Mouse (Mus musculus): Measurements from ENCODE around the gene Itgb6. TPM values are rescaled to one million over a fixed set of nuclear protein-coding genes. Genes with fewer than 3 reads are reported as not detected.

Itgb6 gene
- total RNA-seq, 2 experiments from 2014 or later: 20.3 to 21.7 TPM

DNA sequence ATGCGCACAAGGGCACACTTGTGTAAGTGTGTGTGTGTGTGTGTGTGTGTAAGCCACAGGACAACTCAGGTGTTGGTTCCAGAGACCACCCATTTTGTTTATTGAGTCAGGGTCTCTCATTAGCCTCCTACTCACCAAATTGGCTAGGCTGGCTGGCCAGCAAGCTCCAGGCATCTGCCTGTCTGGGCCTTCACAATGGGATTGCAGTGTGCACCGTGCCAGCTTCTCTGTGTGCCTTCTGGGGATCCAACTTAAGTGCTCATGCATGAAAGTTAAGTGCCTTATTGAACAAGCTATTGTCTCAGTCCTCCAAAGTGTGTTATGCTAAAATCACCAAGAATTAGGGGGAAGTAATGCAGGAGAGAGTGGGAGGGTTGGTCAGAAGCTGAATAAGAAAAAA is 92.1 kb downstream of the Itgb6 start:
- intact Hi-C loops (cut with DNase I): no loop called here

DNA sequence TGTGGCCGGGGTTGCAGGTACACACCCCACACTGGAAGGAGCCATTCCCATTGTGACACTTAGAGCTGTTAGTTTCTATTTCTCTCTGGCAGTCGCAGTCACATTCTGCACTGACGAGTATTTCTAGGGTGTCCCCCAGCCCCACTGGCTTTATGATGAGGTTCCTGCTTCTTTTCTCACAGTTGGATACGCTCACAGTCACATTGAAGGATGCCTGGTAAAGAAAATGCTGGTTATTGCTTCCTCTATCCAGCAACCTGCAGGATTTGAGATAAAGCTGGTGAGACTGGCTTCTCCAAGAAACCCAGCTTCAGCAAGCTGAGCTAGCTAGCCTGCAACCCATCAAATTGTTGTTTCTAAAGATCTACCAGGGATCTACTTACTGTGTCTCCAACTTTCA is 94.5 kb downstream of the Itgb6 start:
- DNase-seq: no peak
- intact Hi-C loops (cut with DNase I): no loop called here

More for the DNA sequence above, 92.1 kb downstream of the Itgb6 start:
- no peak for DNase-seq

DNA sequence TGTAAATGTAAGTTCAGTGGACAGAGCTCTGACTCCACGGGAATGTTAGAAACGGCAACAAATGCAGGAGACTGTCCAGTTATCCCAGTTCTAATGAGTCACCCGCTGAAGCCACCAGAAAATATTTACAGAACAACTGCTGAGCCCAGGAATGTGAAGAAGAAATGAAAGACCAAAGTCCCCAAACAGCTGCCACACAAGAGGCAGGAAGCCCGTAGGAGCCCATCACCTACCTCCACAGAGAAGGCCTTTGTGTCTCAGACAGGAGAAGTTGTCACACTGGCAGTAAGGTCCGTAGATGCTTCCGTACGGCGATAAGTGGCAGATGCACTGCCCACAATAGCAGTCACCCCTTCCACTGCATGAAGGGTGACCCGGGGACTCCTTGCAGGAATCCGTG is 94.9 kb downstream of the Itgb6 start:
- intact Hi-C loops (cut with DNase I): no loop called here
- no peak for DNase-seq

DNA sequence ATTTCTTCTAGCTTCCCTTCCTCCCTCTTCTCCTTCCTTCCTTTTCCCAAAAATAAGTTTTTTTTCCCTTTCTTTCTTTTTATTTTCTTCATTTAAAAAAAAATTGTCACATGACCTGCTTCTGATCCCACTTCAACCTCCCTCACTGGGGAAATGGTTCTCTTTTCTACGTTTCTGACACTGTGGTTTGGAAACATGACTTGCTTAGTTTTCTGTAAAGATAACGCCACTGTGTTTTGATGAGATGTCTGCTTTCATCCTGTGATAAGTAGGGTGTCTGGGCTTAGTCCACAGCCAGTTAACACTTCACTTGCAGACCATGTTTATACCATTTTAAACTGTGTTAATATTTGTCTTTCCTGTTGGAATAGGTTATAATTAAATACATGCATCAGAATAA is 96.7 kb downstream of the Itgb6 start:
- intact Hi-C loops (cut with DNase I): no loop called here
- DNase-seq: no peak

DNA sequence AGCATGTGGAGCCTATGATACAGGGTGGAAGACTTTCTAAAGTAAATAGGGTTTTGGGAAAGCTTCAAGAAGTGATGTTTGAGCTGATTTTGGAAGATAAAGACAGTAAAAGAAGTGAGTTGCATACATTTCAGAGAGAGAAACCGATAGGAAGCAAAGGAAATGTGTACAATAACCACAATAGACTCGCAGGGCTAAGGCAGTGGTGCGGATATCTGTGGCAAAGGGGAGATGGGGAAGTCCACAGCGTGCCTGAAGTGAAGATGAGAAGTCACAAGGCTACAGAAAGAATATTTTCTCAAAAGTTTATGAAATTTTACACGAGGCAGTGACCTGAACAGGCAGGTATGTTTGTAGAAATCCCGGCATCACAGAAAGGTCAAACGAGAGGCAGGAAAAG is 100.3 kb downstream of the Itgb6 start:
- intact Hi-C loops (cut with DNase I): no loop called here
- no peak for DNase-seq

DNA sequence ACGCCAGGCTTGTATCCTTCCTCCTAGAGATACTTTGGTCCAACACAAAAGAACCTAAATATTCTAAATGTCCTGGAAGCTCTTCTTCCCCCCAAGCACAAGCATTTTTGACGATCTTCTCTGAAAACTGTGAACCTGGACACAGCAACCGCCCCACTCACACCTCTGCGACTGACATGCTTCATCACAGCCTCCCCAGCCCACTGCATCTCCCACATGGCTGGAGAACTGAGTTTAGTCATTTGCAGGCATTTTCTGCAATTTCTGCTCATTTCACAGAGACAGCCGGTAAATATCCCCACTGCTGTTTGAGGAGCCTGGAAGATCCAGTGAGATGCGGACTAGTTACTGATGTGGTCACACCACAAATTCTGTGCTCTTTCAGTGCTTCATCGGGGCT is 107.7 kb downstream of the Itgb6 start:
- no peak for DNase-seq
- intact Hi-C loops (cut with DNase I): loop anchor here (10.0 kb wide), 1 partner anchor 840 kb away; no protein-coding TSS in a partner anchor

- DNase-seq: no peak
- intact Hi-C loops (cut with DNase I): loop anchor here (10.0 kb wide), 1 partner anchor 841 kb away; no protein-coding TSS in a partner anchor
Observed at GRCm38 (mm10) chr2:60613857-60614228, 108.6 kb downstream of the Itgb6 start.

DNA sequence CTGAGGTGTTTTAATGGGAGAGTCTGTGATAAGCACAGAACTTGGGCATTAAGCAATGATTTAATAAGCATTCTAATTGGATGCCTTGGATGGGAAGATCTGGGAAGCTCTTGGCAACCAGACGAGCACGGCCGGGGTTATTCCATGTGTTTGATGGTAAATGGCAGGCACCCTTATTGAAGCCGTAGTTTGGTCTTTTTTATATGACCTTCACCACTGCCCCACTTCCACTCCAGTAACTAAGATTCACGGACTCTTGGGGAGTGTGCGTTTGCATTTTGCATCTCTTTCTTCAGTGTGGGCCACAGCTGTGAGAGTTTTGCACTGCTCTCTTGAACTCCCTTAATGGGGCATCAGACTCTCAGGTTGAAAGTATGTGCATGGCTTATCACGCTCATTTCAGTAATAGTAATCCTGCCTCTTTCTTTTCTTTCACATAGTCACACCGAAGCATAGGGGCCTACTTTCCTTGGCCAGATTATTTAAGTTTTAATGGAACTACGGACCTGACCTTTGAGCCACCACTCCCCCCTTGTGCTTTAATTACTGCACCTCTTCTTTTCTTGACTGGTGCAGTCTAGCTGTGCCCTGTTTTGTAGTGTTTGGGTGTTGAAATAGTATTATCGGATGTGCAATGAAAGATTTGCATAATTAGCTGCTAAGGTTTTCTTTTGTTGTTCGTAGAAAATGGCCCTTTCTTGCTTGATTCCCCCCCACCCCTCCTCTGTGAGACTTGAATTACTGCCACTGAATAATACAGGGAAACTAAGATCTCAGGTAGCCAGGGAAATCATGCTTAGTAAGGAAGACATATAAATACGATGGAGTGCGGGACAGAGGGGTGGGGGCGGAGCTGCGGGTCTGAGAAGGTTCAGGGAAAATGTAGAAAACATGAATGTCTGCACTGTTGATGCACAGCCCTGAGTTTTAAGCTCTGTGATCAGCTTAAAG is 109.3 kb downstream of the Itgb6 start:
- intact Hi-C loops (cut with DNase I): loop anchor here (10.0 kb wide), 1 partner anchor 842 kb away; no protein-coding TSS in a partner anchor
- no peak for DNase-seq

GRCm38 (mm10) chr2:60611622-60612021 is 110.8 kb downstream of the Itgb6 start:
- DNase-seq: no peak
- intact Hi-C loops (cut with DNase I): loop anchor here (10.0 kb wide), 1 partner anchor 843 kb away; no protein-coding TSS in a partner anchor

DNA sequence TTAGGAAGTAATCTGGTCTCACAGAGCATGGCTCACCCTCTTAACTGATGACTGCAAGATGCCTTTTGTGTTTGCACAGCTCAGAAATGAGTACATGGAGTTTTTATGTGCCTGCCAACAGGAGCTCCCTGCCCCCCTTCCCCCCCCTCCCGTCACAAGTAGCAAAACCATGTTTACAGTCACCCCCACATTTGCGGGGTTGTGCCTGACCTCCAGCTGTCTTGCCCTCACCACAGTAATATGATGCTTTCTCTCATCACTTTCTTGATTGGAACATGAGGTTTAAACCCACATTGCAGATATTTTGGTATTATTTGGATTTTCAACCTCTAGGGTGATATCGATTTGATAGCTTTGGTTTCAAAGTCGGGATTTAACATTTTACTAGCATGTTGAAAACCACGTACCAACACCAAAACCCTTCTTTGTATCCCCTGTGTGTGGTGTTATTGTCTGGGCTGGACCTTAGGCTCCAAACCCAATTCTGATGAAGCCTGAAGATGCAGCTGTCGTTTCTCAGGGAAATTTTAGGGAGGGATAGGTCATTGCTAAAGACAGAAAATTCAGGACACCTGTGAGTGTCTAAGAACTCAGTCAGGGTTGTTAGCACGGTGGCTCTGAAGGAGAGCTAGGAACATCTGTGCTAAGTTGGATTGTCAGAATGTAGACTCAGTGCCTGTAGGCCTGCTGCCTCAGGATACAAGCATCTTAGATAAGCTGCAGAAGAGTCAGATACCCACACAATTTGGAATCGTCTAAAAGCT is 112.8 kb downstream of the Itgb6 start:
- intact Hi-C loops (cut with DNase I): loop anchor here (10.0 kb wide), 1 partner anchor 845 kb away; no protein-coding TSS in a partner anchor
- DNase-seq: no peak

DNA sequence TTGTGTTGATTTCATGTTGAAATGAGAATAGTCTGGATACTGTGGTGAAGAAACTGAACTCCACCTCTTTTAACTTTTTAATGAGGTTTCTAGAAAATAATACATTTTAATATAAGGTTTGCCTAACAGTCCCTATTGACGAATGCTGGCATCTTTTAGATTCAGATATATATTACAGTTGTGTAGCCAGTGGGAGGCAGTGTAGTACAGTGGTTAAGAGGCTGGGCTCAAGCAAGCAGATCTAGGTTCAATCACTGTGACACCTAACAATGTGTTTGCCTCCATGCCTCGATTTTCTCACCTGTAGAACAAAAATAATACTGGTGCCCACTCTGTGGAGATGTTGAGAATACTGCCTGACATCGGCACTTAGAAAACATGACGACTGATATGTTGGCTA is 114.5 kb downstream of the Itgb6 start:
- no peak for DNase-seq
- intact Hi-C loops (cut with DNase I): no loop called here

- intact Hi-C loops (cut with DNase I): no loop called here
- no peak for DNase-seq
Observed at GRCm38 (mm10) chr2:60601326-60601725, 121.1 kb downstream of the Itgb6 start.

DNA sequence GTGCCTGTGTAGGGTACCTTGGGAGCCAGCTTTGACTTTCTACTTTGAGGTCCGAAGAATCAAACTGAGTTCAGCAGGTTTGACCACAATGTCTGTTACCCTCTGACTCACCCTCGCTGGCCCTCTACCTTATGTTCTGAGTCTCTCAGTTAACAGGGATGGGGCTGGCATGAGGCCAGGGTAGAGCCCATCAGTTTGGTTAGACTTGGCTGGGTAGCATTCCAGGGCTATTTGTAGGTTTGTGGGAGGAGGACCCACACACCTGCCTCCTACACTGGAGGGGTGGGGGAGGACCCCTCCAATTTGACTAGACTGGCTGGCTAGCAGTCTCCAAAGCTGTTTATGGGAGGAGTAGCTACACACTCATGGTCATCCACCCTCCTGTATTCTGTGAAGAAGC is 121.6 kb downstream of the Itgb6 start:
- DNase-seq: no peak

DNA sequence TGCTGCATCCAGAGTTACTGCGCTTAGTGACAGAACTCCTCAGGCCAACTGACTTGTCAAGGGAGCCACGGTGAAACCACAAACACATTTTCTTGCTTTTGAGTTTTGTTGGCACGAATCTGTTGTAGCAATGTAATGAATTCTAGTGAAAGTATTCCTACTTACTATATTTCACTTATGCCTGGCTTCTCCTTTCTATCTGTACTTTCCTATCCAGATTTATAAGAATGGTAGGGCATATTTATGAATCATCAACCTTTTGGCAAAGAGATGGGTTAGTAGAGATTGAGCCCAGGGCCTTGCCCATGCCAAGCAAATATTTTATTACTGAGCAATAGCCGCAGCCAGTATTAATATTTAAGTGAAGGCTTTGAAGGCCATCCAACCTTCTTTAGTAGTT is 139.0 kb downstream of the Itgb6 start:
- intact Hi-C loops (cut with DNase I): no loop called here
- no peak for DNase-seq

More for the DNA sequence above, 121.6 kb downstream of the Itgb6 start:
- intact Hi-C loops (cut with DNase I): no loop called here

GRCm38 (mm10) chr2:60554561-60554960 is 167.9 kb downstream of the Itgb6 start:
- intact Hi-C loops (cut with DNase I): no loop called here
- no peak for DNase-seq

DNA sequence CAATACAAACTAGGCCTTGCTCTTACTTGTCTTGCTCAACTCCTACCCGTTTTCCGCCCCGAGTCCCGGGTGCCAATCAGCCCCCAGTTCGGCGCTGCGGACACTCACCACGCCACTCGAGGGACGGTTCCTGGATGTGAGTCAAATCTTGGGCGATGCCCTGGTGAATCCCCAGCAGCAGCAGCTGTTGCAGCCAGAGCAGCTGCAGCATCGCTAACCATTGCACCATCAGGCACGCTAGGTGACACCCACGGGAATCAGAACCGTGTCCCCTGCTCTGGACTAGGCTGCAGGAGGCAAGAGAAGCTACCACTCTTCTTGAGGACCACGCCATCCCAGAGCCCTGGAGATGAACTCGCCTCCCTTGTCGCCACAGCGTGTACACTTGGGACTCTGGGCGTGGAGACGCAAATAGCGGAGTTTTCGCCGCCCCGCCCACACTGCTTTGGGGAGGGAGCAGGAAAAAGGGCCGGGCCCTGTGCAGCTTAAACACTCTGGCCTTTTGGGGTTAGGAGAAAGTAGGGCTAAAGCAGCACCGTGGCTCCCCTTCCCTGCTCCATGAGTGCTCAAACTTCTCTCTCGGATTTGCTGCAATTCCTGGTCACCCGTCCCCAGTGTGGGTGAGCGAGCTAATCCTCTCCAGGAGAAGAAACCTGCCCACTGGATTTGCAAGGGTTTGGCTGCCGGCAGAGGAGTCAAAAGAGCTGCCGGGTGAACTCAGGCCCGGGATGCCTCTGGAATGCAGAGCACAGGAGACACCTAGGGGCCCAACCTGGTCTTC is 169.4 kb downstream of the Itgb6 start, which contains the start of gene Pla2r1:
Gene Pla2r1 (minus strand): TSS at position 407 of the 781 bp plus-strand sequence.
- peak; percentile 42 to 57 for DNase-seq
- intact Hi-C loops (cut with DNase I): no loop called here

GRCm38 (mm10) chr2:60552177-60552901 is 170.1 kb downstream of the Itgb6 start:
- intact Hi-C loops (cut with DNase I): no loop called here

DNA sequence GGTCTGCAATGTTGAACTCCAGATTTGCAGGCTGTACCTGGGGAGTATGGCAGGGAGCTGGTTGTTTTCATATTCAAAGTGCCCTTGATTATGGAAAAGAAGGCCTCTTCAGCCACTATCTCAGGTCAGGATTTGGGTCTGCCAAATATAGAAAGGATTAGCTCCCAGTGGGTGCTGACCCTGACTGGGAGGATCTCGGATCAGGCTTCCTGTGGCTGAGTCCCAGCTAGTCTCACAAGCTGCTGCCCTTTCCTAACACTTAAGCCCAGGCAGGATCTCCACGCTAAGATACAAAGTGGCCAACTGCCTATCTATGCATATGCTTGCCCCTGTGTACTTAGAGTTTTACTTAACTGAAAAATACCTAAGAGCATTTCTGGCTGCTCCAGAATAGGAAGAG is 170.8 kb downstream of the Itgb6 start:
- intact Hi-C loops (cut with DNase I): no loop called here
- no peak for DNase-seq

More at GRCm38 (mm10) chr2:60552177-60552901, 170.1 kb downstream of the Itgb6 start:
- DNase-seq: no peak

- intact Hi-C loops (cut with DNase I): no loop called here
- DNase-seq: no peak
Observed at GRCm38 (mm10) chr2:60550521-60550920, 171.9 kb downstream of the Itgb6 start.

- intact Hi-C loops (cut with DNase I): no loop called here
- no peak for DNase-seq
Observed at GRCm38 (mm10) chr2:60549851-60550250, 172.6 kb downstream of the Itgb6 start.

Data from gastrocnemius, postnatal 36 days (tissue).